Mouse (Mus musculus) left cerebral cortex, adult 2 months (tissue): ENCODE data around the gene Kcna7. TPM values are rescaled to one million over a fixed set of nuclear protein-coding genes. Genes with fewer than 3 reads are reported as not detected.
"Not testable (repeated sequence)": the region's sequence is repeated elsewhere in the genome, so short reads cannot be mapped to it uniquely, and the experiment has no call there.

Experiments
- DNase-seq, 2 experiments: peaks; one replicate each; pipeline ENCODE4 v3.0.0; 2021 to 2022; ENCODE audit warnings: low spot score in 2 of 2, mixed read lengths in 1 of 2; ENCODE audit errors: extremely low spot score in 1 of 2
- H3K27ac ChIP-seq: fragments of 200-600 bp; 2 replicates; pipeline ENCODE4 v1.8.1; 2022
- H3K4me3 ChIP-seq: fragments of 200-600 bp; 2 replicates; pipeline ENCODE4 v1.8.1; 2022
- CTCF ChIP-seq: fragments of 200-600 bp; IDR thresholded peaks from 2 replicates; pipeline ENCODE4 v1.8.1; 2022; ENCODE audit warnings: antibody characterized with exemption, mild to moderate bottlenecking, moderate library complexity
- intact Hi-C: fragments of 180-260 bp; cut with DNase I; formaldehyde crosslinking; loops from one replicate; pipeline ENCODE4 v1.15.1; 2025
- total RNA-seq, 2 experiments: library from RNA; stranded (reverse); gene quantifications; 2 replicates each; pipeline ENCODE4 v1.2.3; 2021

Kcna7 gene
- total RNA-seq, 2 experiments from 2014 or later, result not detected

- no peak for DNase-seq
- peak overlapping the region; percentile 97 for H3K27ac ChIP-seq
- peak overlapping the region; percentile 84 for H3K4me3 ChIP-seq
- no peak for TF ChIP-seq CTCF
- intact Hi-C loops, result no loop called here
Observed at GRCm38 (mm10) chr7:45368178-45368577, 37.3 kb upstream of the Kcna7 start.

DNA sequence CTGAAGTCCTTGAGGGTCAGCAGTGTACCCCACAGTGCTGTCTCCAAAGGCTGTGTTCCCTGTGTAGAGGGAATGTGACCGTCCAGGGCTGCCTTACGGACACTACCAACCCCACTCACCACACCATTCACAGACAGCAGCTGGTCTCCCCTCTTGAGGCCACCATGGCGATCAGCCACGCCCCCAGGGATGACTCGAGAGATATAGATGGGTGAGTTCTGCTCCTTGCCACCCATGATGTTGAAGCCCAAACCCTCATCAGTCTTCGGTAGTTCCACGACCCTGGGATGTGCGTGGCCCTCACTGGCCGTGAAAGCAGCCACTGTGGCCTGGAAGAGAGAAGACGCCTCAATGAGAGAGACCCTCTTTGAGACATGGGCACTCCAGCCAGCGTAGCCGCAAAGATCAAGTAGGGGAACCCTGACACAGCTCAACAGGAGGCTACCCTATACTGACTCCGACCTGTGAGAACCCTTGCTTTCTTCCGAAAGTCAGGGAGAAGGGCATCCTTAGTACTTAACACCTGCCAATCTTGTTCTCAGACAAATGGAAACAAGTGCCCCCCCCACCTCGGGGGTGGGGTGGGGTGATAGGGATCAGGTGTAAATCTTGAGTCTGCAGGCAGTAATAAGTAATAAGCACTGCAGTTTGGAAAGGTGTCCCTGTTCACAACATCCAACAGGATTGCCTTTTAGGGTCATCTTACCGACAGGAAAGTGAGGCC, 36.3 kb upstream of the Kcna7 start:
- no peak for TF ChIP-seq CTCF
- intact Hi-C loops, result no loop called here
- Histone ChIP-seq H3K27ac (peak overlapping the region; percentile 97), H3K4me3 (peak overlapping the region; percentile 84)
- no peak for DNase-seq

DNA sequence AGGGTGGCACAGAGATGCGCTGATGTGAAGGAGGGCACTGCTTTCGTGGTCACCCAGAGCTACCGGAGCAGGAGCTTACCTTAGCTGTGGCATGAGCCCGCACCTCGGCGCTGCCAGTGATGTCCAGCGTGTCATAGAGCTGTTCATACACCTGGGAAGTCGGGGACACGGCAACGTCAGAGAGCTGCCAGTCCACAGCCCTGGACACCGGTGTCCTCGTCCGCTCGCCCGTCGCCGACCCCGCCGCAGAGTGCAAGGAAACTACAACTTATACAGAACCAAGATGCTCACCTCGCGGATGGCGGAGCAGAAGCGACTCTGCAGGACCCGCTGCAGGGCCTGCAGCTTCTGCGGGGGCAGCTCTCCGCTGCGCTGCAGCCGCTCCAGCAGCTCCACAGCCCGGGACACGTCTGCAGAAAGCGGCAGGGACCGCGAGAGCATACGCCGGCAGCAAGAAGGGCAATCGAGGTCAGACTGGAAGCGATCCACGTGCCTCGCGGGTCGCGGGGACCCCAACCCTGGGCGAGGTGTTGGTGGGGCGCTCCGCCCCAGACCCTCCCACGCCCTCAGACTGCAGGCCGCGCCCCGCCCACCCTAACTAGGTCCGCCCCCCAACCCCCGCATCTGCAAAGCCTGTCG, 35.5 kb upstream of the Kcna7 start:
- intact Hi-C loops, result no loop called here
- peak in 1 of 2 experiments; percentile 37 for DNase-seq
- no peak for TF ChIP-seq CTCF
- Histone ChIP-seq H3K27ac (peak overlapping the region; percentile 97), H3K4me3 (peak overlapping the region; percentile 84)

DNA sequence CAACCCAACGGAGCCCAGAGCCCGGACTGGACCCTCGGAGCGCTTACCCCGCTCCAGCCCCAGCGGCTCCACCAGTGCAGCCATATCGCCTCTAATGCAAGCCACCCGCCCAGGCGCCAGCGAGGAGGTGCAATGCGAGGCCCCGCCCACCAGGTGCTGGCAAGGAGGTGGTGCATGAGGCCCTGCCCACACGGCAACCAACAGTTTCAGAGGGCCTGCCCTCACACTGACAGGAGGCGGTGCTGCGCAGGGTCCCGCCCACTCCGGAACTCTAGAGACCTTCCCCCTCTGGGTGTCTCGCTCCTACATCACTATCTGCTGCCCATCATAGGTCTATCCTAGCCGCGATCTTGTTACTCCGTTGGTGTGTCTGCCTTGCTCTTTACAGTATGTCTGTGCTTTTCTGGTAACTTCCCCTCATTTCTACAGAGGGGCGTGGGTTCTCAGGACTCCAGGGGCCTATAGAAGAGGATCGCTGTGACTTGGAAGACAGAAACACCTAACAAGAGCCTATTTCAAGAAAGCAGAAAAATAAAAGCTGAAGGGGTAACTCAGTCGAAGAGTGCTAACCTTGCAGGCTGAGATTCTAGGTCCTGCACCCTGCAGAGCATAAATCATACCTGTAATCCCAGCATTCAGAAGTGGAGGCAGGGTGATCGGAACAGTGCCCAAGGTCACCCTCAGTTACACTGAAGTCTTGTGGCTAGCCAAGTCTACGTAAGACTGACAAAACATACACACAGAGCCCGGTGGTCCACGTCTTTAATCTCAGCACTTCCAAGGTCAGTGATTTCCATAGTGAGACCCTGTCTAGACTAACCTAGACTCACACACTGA, 34.8 kb upstream of the Kcna7 start, which contains the start of gene Lin7b:
Lin7b (minus strand) TSS at position 109 of the 837 bp plus-strand sequence.
- peak within 1 kb of the TSS; percentile 97 for H3K27ac ChIP-seq
- peak; percentile 23 for TF ChIP-seq CTCF
- peak within 1 kb of the TSS; percentile 84 for H3K4me3 ChIP-seq
- intact Hi-C loops, result no loop called here
- peak; percentile 90 to 91 for DNase-seq

DNA sequence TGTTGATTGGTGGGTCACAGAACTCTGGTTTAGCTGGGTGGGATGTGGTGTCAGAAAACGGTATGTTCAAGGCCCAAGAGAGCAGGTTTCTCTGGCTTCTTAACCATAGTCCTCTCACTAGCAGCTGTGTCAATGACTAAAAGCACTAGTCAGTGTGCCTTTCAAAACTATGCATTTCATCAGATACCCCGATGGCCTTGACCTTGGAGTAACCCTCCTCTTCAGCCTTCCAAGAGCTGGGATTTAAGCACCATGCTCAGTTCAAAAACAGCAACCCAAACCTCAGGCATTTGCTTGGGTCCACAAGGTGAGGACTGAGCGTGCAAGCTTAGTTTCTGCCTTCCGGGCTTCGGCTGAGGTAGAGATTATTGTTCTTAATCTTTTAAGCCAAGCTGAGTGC, 33.1 kb upstream of the Kcna7 start:
- Histone ChIP-seq H3K4me3 (no peak overlapping the region), H3K27ac (no peak overlapping the region)
- no peak for DNase-seq
- TF ChIP-seq CTCF, result no peak
- intact Hi-C loops, result no loop called here

GRCm38 (mm10) chr7:45374620-45375019, 30.8 kb upstream of the Kcna7 start:
- no peak for TF ChIP-seq CTCF
- Histone ChIP-seq H3K27ac (no peak overlapping the region), H3K4me3 (no peak overlapping the region)
- intact Hi-C loops, result loop anchor here (2.0 kb wide), 1 partner anchor 18 kb away; no protein-coding TSS in a partner anchor
- DNase-seq, result no peak

GRCm38 (mm10) chr7:45376057-45376456, 29.4 kb upstream of the Kcna7 start:
- intact Hi-C loops, result no loop called here
- no peak overlapping the region for H3K27ac ChIP-seq
- no peak for DNase-seq
- no peak overlapping the region for H3K4me3 ChIP-seq
- no peak for TF ChIP-seq CTCF

DNA sequence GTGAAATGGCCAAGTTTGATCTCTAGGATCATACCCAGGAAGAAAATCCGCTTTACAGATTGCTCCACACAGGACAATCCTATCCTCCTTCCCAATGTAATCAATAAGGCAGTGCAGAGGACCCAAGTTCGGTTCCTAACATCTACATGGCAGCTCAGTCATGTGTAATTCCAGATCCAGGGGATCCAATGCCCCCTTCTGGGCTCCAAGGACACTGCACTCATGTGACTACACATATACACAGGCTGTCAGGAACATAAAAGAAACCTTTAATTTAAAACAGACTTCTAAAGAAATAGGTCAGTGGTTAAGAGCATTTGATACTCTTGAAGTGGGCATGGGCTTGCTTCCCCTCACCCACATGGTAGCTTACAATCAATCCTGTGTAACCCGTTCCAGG, 19.4 kb upstream of the Kcna7 start:
- peak; percentile 8 for TF ChIP-seq CTCF
- intact Hi-C loops, result no loop called here
- no peak for DNase-seq

GRCm38 (mm10) chr7:45395129-45395541, 10.3 kb upstream of the Kcna7 start:
- Histone ChIP-seq H3K4me3 (peak overlapping the region; percentile 90), H3K27ac (peak overlapping the region; percentile 98)
- no peak for DNase-seq
- no peak for TF ChIP-seq CTCF
- intact Hi-C loops, result loop anchor here (5.0 kb wide), 1 partner anchor 88 kb away; no protein-coding TSS in a partner anchor

More for the DNA sequence above, 19.4 kb upstream of the Kcna7 start:
- Histone ChIP-seq H3K27ac (no peak overlapping the region), H3K4me3 (no peak overlapping the region)

- no peak for TF ChIP-seq CTCF
- peak; percentile 100 for DNase-seq
- peak within 1 kb of the TSS; percentile 90 for H3K4me3 ChIP-seq
- H3K27ac ChIP-seq, result peak within 1 kb of the TSS; percentile 98
- intact Hi-C loops, result loop anchor here (5.0 kb wide), 1 partner anchor 88 kb away; no protein-coding TSS in a partner anchor
Observed at GRCm38 (mm10) chr7:45395578-45396336, 9.7 kb upstream of the Kcna7 start, which contains the start of gene Snrnp70. Gene Snrnp70, minus strand, starts transcription at chr7:45395742.

- intact Hi-C loops, result loop anchor here (5.0 kb wide), 1 partner anchor 89 kb away; no protein-coding TSS in a partner anchor
- Histone ChIP-seq H3K27ac (peak overlapping the region; percentile 66), H3K4me3 (peak overlapping the region; percentile 55)
- not testable (repeated sequence) for DNase-seq
- peak; percentile 46 for TF ChIP-seq CTCF
Observed at GRCm38 (mm10) chr7:45396337-45396775, 9.1 kb upstream of the Kcna7 start.
